Mouse (Mus musculus) midbrain, embryonic 10.5 days (tissue): ENCODE results near the gene Ceacam16. TPM values are rescaled to one million over a fixed set of nuclear protein-coding genes. Genes with fewer than 3 reads are reported as not detected.

Experiments
- DNase-seq: peaks from one replicate; pipeline ENCODE4 v3.0.0-alpha.2; 2017; ENCODE audit warnings: low spot score
- H3K27ac ChIP-seq: fragments of 300-500 bp; sonication (generic); replicated peaks from 2 replicates; pipeline ENCODE4 v1.5.1; 2016; ENCODE audit warnings: mild to moderate bottlenecking
- H3K27me3 ChIP-seq: fragments of 300-500 bp; sonication (generic); 2 replicates; pipeline ENCODE4 v1.6.1; 2016; ENCODE audit warnings: low read depth, mild to moderate bottlenecking; ENCODE audit not compliant: poor library complexity, severe bottlenecking
- H3K36me3 ChIP-seq: fragments of 300-500 bp; sonication (generic); 2 replicates; pipeline ENCODE4 v1.6.1; 2016; ENCODE audit warnings: mild to moderate bottlenecking, moderate library complexity
- H3K4me1 ChIP-seq: fragments of 300-500 bp; sonication (generic); 2 replicates; pipeline ENCODE4 v1.6.1; 2016
- H3K4me3 ChIP-seq: fragments of 300-500 bp; sonication (generic); 2 replicates; pipeline ENCODE4 v1.5.1; 2016; ENCODE audit warnings: mild to moderate bottlenecking, moderate library complexity
- H3K9me3 ChIP-seq: fragments of 300-500 bp; sonication (generic); replicated peaks from 2 replicates; pipeline ENCODE4 v1.6.1; 2016; ENCODE audit warnings: mild to moderate bottlenecking
- WGBS: fragments of 180-500 bp; shearing (Covaris S2); methylation state at CpG from one replicate; pipeline ENCODE4 v1.1.7; 2016; 5-methylcytosine and 5-hydroxymethylcytosine counted together
- polyA plus RNA-seq: library from polyadenylated mRNA; unstranded; fragments of >200 nt; fragmentation: Nextera tagmentation; extraction: Ambion mirVana; gene quantifications from 2 replicates; pipeline ENCODE4 v1.2.1, GENCODE M21; 2016

Ceacam16 gene
- polyA plus RNA-seq, 1 experiment from 2014 or later: not detected

- H3K36me3 ChIP-seq: no peaks in the 10 kb centered on the region
- peaks cover 87% of the 10 kb centered on the region for H3K27me3 ChIP-seq
- H3K4me1 ChIP-seq: peaks cover 40% of the 10 kb centered on the region
- no peak for DNase-seq
- H3K27ac ChIP-seq: no peak overlapping the region
- peaks cover 9% of the 10 kb centered on the region; the same call in 1 of the 2 replicates for H3K9me3 ChIP-seq
- WGBS: 61% methylated on average over 7 of the region's 7 CpGs
- no peak overlapping the region for H3K4me3 ChIP-seq
Measured at GRCm38 (mm10) chr7:19821633-19822032, 39.5 kb downstream of the Ceacam16 start.

DNA sequence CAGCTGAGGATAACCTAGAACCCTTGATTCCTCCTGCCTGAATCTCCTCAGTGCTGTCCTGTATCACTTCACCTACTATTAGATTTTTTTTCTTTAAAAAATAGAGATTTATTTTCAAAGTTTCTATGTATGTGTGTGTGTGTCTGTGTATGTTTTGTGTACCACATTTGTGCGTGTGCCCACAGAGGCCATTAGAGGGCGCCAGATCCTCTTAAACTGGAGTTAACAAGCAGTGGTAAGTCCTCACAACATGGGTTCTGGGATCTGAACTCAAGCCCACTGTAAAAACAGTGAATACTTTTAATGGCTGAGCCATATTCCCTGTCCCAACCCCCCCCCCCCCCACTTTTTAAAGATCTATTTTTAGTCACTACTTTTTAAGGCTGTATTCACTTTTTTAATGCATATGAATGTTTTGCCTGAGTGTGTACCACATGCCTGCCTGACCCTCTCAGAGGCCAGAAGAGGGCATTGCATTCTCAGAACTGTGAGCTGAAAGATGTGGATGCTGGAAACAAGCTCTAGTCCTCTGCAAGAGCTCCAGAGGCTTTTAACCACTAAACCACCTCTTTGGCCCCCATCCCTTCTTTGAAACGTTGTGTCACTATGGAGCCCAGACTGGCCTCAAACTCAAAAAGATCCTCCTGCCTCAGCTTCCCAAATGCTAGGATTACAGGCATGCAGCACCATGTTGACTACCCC lies 40.6 kb downstream of the Ceacam16 start:
- H3K36me3 ChIP-seq: no peaks in the 10 kb centered on the region
- WGBS: 65% methylated on average over 3 of the region's 3 CpGs
- H3K27me3 ChIP-seq: peaks cover 97% of the 10 kb centered on the region
- H3K9me3 ChIP-seq: peaks cover 13% of the 10 kb centered on the region; the same call in 1 of the 2 replicates
- peaks cover 51% of the 10 kb centered on the region for H3K4me1 ChIP-seq
- no peak overlapping the region for H3K4me3 ChIP-seq
- no peak for DNase-seq
- H3K27ac ChIP-seq: no peak overlapping the region

DNA sequence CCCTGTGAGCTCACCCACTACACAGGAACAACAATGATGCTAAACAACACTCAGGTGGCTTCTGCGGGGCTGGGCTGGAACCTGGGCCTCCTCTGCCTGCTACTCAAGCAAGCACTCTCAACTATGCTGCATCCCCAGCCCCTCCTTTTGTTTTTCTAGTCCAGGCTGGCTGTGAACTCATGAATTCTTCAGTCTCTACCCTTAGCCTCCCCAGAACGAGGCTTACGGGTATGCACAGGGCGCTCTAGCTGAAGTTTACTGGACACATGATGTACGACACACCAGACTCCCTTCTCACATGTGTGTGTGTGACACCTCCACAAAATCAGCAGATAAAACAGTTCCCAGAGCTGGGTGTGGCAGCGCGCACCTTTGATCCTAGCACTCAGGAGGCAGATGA lies 42.2 kb downstream of the Ceacam16 start:
- Histone ChIP-seq H3K27me3 (peaks cover 99% of the 10 kb centered on the region), H3K4me3 (no peak overlapping the region), H3K4me1 (peaks cover 44% of the 10 kb centered on the region), H3K27ac (no peak overlapping the region), H3K36me3 (no peaks in the 10 kb centered on the region), H3K9me3 (peaks cover 13% of the 10 kb centered on the region; the same call in 1 of the 2 replicates)
- DNase-seq: no peak
- WGBS: 88% methylated on average over 7 of the region's 7 CpGs

GRCm38 (mm10) chr7:19818440-19818839 lies 42.7 kb downstream of the Ceacam16 start:
- no peak for DNase-seq
- Histone ChIP-seq H3K4me1 (peaks cover 39% of the 10 kb centered on the region), H3K36me3 (no peaks in the 10 kb centered on the region), H3K27ac (no peak overlapping the region), H3K4me3 (no peak overlapping the region), H3K27me3 (peaks cover 99% of the 10 kb centered on the region), H3K9me3 (peaks cover 13% of the 10 kb centered on the region; the same call in 1 of the 2 replicates)
- WGBS: 82% methylated on average over 5 of the region's 5 CpGs

GRCm38 (mm10) chr7:19817382-19818105 lies 43.6 kb downstream of the Ceacam16 start:
- Histone ChIP-seq H3K36me3 (no peaks in the 10 kb centered on the region), H3K4me3 (peak overlapping the region; percentile 55), H3K27ac (peak overlapping the region; percentile 79), H3K27me3 (peaks cover 99% of the 10 kb centered on the region), H3K9me3 (peaks cover 13% of the 10 kb centered on the region; the same call in 1 of the 2 replicates), H3K4me1 (peaks cover 32% of the 10 kb centered on the region)
- peak; percentile 70 for DNase-seq
- 3% methylated on average over 15 of the region's 15 CpGs for WGBS

DNA sequence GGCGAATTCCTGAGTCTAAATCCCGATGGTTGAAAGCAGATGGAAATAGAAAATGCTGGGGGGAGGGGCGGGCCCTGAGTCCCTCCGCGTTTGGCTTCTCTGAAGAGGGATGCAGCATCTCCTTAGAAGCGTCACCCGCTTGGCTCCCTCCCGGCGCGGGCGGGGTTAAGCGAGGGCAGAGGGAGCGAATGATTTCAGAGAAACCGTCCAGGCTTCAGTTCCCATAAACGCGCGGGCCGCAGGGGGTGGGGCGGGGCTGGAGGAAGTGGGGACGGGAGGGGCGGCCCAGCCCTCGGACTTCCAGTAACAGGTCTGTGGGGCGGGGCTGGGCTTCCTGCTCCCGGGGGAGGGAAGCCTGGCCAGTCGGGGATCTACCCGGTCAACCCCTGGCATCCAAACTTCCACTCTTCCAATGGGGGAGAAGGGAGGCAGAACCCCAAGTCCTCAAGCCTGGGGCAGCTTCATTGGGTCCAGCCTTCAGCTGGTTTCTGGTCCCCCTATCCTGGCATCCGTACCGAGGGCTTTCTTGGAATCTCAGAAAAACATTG lies 44.8 kb downstream of the Ceacam16 start:
- H3K9me3 ChIP-seq: peaks cover 13% of the 10 kb centered on the region; the same call in 1 of the 2 replicates
- H3K4me3 ChIP-seq: peak overlapping the region; percentile 55
- WGBS: under 1% methylated on average over 28 of the region's 28 CpGs
- no peaks in the 10 kb centered on the region for H3K36me3 ChIP-seq
- H3K4me1 ChIP-seq: peaks cover 28% of the 10 kb centered on the region
- peak; percentile 70 for DNase-seq
- peaks cover 99% of the 10 kb centered on the region for H3K27me3 ChIP-seq
- H3K27ac ChIP-seq: peak overlapping the region; percentile 79

- Histone ChIP-seq H3K27ac (peak overlapping the region; percentile 79), H3K9me3 (peaks cover 13% of the 10 kb centered on the region; the same call in 1 of the 2 replicates), H3K27me3 (peaks cover 99% of the 10 kb centered on the region), H3K4me3 (peak overlapping the region; percentile 55), H3K4me1 (peaks cover 34% of the 10 kb centered on the region), H3K36me3 (no peaks in the 10 kb centered on the region)
- no peak for DNase-seq
- WGBS: 27% methylated on average over 17 of the region's 17 CpGs
Measured at GRCm38 (mm10) chr7:19815296-19816223, 45.5 kb downstream of the Ceacam16 start.

GRCm38 (mm10) chr7:19813579-19814122 lies 47.4 kb downstream of the Ceacam16 start:
- Histone ChIP-seq H3K4me3 (no peak overlapping the region), H3K27ac (no peak overlapping the region), H3K27me3 (peaks cover 100% of the 10 kb centered on the region), H3K4me1 (peaks cover 43% of the 10 kb centered on the region), H3K36me3 (no peaks in the 10 kb centered on the region), H3K9me3 (peaks cover 4% of the 10 kb centered on the region; the same call in 1 of the 2 replicates)
- DNase-seq: no peak
- WGBS: 84% methylated on average over 6 of the region's 6 CpGs

GRCm38 (mm10) chr7:19813161-19813560 lies 47.9 kb downstream of the Ceacam16 start:
- Histone ChIP-seq H3K9me3 (peaks cover 4% of the 10 kb centered on the region; the same call in 1 of the 2 replicates), H3K36me3 (no peaks in the 10 kb centered on the region), H3K27ac (no peak overlapping the region), H3K27me3 (peaks cover 100% of the 10 kb centered on the region), H3K4me1 (peaks cover 44% of the 10 kb centered on the region), H3K4me3 (no peak overlapping the region)
- 89% methylated on average over 4 of the region's 4 CpGs for WGBS
- DNase-seq: no peak

DNA sequence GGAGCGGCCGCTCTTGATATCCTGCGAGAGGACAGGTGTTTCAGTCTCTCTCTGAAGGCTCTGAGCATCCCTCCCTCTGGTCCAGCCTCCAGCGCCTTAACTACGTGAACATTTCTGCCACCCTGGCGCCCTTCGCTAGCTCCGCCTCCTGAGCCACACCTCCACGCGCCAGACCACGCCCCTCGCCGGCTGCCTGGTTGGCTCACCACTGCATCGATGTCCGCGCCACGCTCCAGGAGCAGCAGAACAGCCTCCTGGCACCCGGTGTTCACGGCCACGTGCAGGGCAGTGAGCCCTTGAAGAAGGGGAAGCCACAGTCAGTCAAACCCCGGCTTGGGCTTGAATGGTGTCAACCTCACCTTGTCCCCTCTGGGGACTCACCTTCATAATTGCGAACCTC lies 50.0 kb downstream of the Ceacam16 start:
- H3K27me3 ChIP-seq: peaks cover 82% of the 10 kb centered on the region
- H3K9me3 ChIP-seq: peaks cover 4% of the 10 kb centered on the region; the same call in 1 of the 2 replicates
- peak; percentile 50 for DNase-seq
- peaks cover 25% of the 10 kb centered on the region for H3K4me1 ChIP-seq
- no peak overlapping the region for H3K27ac ChIP-seq
- WGBS: 2% methylated on average over 22 of the region's 22 CpGs
- H3K36me3 ChIP-seq: no peaks in the 10 kb centered on the region
- H3K4me3 ChIP-seq: peak overlapping the region; percentile 36

DNA sequence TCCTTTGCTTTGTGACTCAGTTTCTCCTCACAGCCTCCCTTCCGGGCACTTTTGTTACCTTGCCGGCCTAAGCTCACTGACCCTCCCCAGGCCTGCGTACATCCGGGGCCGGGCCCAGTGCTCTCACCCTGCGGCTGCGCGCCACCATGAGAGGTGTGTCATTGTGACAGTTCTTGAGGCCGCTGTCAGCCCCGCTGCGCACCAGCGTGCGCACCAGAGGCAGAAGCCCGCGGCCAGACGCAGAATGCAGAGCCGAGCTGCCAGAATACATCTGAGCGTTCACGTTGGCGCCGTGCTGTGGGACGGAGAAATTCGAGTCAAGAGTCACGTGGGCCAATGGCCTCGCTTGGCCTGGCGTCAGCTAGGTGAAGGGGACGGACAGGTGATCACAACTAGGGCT lies 51.7 kb downstream of the Ceacam16 start:
- peak; percentile 35 for DNase-seq
- Histone ChIP-seq H3K9me3 (0 out of 2 replicates have a peak, but pooled peaks cover 3% of the 10 kb centered on the region), H3K27me3 (peaks cover 64% of the 10 kb centered on the region), H3K4me1 (peaks cover 17% of the 10 kb centered on the region), H3K4me3 (peak overlapping the region; percentile 31), H3K36me3 (no peaks in the 10 kb centered on the region), H3K27ac (no peak overlapping the region)
- 2% methylated on average over 27 of the region's 27 CpGs for WGBS
